Mouse (Mus musculus) cerebellum, adult 2 months (tissue): ENCODE data around the gene Hus1b.

Experiments
- CTCF ChIP-seq: fragments of 200-500 bp; IDR thresholded peaks from 2 replicates; pipeline ENCODE4 v1.5.1; 2011; ENCODE audit warnings: low read depth, mild to moderate bottlenecking, control low read depth, low read length, moderate library complexity, borderline replicate concordance; ENCODE audit not compliant: insufficient read depth
- POLR2A ChIP-seq: fragments of 200-500 bp; IDR thresholded peaks from 2 replicates; pipeline ENCODE4 v1.6.1; 2011; ENCODE audit warnings: low read length, control low read depth, borderline replicate concordance; ENCODE audit not compliant: insufficient read depth

DNA sequence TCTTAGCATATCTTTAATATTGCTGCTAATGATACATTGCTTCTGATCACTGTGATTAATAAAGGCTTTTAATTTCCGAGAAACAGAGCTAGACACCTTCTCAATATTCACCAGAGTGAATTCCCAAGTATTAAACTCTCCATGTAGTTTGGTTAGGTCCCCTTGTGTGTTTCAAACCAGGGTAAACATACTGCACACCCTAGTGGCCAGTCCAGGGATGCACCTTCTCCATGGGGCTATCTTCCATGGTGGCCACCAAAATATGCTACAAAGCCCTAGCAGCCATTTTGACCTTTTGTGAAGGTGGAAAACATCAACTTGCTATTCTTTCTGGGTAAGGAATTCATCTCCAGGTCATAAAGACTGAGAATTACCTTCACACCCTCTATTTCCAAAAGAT is 34.1 kb upstream of the Hus1b start:
- peak; percentile 41; the same call in 1 of the 2 replicates for TF ChIP-seq CTCF
- TF ChIP-seq POLR2A, result no peak
